Mouse (Mus musculus) heart, postnatal 0 days (tissue): ENCODE measurements at regions not wholly inside any gene's neighbourhood (a gene's known extent, or its start where the extent isn't known, plus 50 kb on each side); places are given as distances from the start of the nearest gene placed in this dataset.
A peak's percentile ranks its signal among the peaks of the same experiment; 100 is the strongest.

Source experiments
- ATAC-seq: fragments of 200-750 bp; cut with Nextera tagmentation; 2 replicates; pipeline ENCODE4 v1.8.0; 2017; ENCODE audit warnings: low read depth, moderate number of reproducible peaks, moderate library complexity; ENCODE audit not compliant: insufficient read depth
- DNase-seq: peaks from one replicate; pipeline ENCODE4 v3.0.0-alpha.2; 2016; ENCODE audit warnings: low spot score
- H3K27ac ChIP-seq: fragments of 300-500 bp; sonication (generic); 2 replicates; pipeline ENCODE4 v1.5.1; 2014; ENCODE audit warnings: low read depth, mild to moderate bottlenecking
- H3K27me3 ChIP-seq: fragments of 300-500 bp; sonication (generic); 2 replicates; pipeline ENCODE4 v1.6.1; 2014; ENCODE audit warnings: low read length, mixed read lengths; ENCODE audit not compliant: control insufficient read depth, insufficient read depth
- H3K36me3 ChIP-seq: fragments of 300-500 bp; sonication (generic); replicated peaks from 2 replicates; pipeline ENCODE4 v1.6.1; 2014; ENCODE audit warnings: low read length, mixed read lengths; ENCODE audit not compliant: control insufficient read depth, insufficient read depth
- H3K4me1 ChIP-seq: fragments of 300-500 bp; sonication (generic); 2 replicates; pipeline ENCODE4 v1.6.1; 2014; ENCODE audit warnings: antibody characterized with exemption; ENCODE audit not compliant: control insufficient read depth, insufficient read depth
- H3K4me2 ChIP-seq: fragments of 300-500 bp; sonication (generic); 2 replicates; pipeline ENCODE4 v1.6.1; 2014; ENCODE audit warnings: low read depth, mild to moderate bottlenecking, low read length, moderate library complexity
- H3K4me3 ChIP-seq: fragments of 300-500 bp; sonication (generic); 2 replicates; pipeline ENCODE4 v1.5.1; 2014; ENCODE audit warnings: low read depth, low read length
- H3K9ac ChIP-seq: fragments of 300-500 bp; sonication (generic); replicated peaks from 2 replicates; pipeline ENCODE4 v1.6.1; 2014; ENCODE audit warnings: low read depth, low read length, mixed read lengths
- H3K9me3 ChIP-seq: fragments of 300-500 bp; sonication (generic); replicated peaks from 2 replicates; pipeline ENCODE4 v1.6.1; 2016; ENCODE audit warnings: low read length; ENCODE audit not compliant: control insufficient read depth
- CTCF ChIP-seq: IDR thresholded peaks from 2 replicates; pipeline ENCODE4 v1.5.1; 2016; ENCODE audit warnings: antibody characterized with exemption, control low read depth, low read depth
- EP300 ChIP-seq: IDR thresholded peaks from 2 replicates; pipeline ENCODE4 v1.6.1; 2016; ENCODE audit warnings: antibody characterized with exemption, low read depth
- WGBS: fragments of 180-500 bp; shearing (Covaris S2); extraction: QIAGEN DNeasy Blood & Tissue Kit; methylation state at CpG from one replicate; pipeline ENCODE4 v1.1.7; 2014; 5-methylcytosine and 5-hydroxymethylcytosine counted together

DNA sequence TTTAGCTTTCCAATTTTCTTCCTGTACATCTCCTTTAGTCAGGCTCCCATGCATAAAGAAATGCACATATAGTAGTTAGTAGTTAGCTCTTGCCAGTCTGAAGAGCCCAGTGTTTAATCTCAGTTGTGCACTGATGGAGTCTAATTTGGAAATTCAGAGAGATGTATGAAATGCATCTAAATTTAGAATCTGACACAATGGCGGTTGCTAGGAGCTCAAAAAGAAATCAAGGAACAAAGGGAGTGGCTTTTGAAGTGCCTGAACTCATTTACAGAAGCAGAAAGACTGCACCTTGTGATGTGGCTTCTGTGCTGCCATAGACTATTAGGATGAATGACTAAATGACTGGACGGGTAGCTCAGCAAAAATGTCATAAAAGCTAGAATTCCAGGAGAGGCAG lies 916.3 kb downstream of the Rps29 start:
- Histone ChIP-seq H3K4me1 (0 out of 2 replicates have a peak, but pooled peaks cover 3% of the 10 kb centered on the region), H3K4me3 (no peak overlapping the region), H3K4me2 (0 out of 2 replicates have a peak overlapping the region, but pooled peaks have one; percentile 4), H3K9ac (no peak overlapping the region), H3K36me3 (no peaks in the 10 kb centered on the region), H3K27me3 (no peaks in the 10 kb centered on the region), H3K27ac (peak overlapping the region; percentile 78), H3K9me3 (no peaks in the 10 kb centered on the region)
- DNase-seq (peak; percentile 83), ATAC-seq (peak; percentile 89)
- TF ChIP-seq EP300 (no peak), CTCF (no peak)
- WGBS = 33% methylated on average over 2 of the region's 2 CpGs

DNA sequence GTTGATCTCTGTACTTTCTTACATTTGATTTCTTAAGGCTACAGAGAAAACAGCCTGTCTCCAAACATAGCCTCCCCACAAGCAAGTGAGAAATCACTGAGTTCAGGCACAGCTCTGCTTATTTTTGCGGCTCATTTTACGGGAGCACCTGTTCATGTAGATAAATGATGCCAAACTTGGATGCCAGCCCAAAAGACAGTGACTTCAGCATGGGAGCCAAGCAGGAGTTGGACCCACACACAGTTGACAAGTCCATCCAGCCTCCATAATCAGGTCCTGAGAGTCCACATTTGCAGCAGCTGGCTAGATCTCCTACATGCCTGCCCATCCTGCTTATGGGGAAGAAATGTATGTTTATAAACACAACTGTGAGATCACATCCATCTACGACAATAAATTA lies 927.2 kb downstream of the Rps29 start:
- Histone ChIP-seq H3K36me3 (no peaks in the 10 kb centered on the region), H3K9ac (no peak overlapping the region), H3K27me3 (no peaks in the 10 kb centered on the region), H3K9me3 (no peaks in the 10 kb centered on the region), H3K4me2 (no peak overlapping the region), H3K27ac (no peak overlapping the region), H3K4me1 (no peaks in the 10 kb centered on the region), H3K4me3 (no peak overlapping the region)
- ATAC-seq = no peak
- no peak for DNase-seq
- 72% methylated on average over 3 of the region's 3 CpGs for WGBS
- no peak for TF ChIP-seq EP300
- TF ChIP-seq CTCF = no peak

DNA sequence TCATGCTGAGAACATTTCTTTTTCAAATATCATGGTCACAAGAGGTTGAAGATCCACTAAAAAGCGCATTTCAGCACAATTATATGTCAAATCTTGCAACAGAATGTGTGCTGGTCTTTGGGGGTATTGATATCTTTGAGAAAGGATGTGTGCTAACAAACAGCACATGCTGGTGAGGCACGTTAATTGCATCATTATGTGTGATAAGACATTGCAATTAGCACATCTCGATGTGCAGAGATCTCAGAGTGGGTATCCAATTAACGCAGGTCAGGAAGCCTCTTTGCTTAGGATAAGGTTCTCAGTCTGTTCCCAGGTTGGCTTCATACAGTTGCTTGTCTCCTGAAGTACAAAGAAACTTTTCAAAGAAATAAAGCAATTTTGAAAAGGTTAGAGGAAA lies 941.9 kb downstream of the Rps29 start:
- WGBS = 57% methylated on average over 4 of the region's 4 CpGs
- H3K36me3 ChIP-seq = no peaks in the 10 kb centered on the region
- no peak overlapping the region for H3K27ac ChIP-seq
- DNase-seq (no peak), ATAC-seq (no peak)
- no peak overlapping the region for H3K4me3 ChIP-seq
- H3K9ac ChIP-seq = no peak overlapping the region
- no peaks in the 10 kb centered on the region for H3K4me1 ChIP-seq
- H3K9me3 ChIP-seq = no peaks in the 10 kb centered on the region
- no peaks in the 10 kb centered on the region for H3K27me3 ChIP-seq
- TF ChIP-seq EP300 = no peak
- no peak for TF ChIP-seq CTCF
- H3K4me2 ChIP-seq = no peak overlapping the region

DNA sequence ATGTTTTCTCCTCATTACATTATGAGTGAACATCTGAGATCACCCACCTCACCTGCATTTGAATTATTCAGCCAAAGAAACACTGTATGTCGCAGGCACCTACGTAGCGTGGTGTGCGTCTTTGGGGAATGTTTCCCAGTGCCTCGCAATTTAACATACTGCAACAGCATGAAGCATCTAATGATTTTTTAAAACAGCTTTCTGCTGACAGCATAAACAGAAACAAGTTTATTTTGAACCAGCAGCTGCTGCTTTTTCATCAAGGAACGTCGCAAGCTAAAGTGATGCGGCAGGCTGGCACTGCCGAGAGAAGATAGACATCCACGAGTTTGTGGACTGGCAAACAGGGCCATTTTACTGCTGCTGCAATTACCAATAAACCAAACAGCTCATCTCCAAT lies 950.7 kb downstream of the Rps29 start:
- no peaks in the 10 kb centered on the region for H3K4me1 ChIP-seq
- ATAC-seq (no peak), DNase-seq (no peak)
- no peak overlapping the region for H3K9ac ChIP-seq
- no peaks in the 10 kb centered on the region for H3K9me3 ChIP-seq
- H3K27me3 ChIP-seq = no peaks in the 10 kb centered on the region
- H3K4me2 ChIP-seq = no peak overlapping the region
- 91% methylated on average over 10 of the region's 10 CpGs for WGBS
- H3K36me3 ChIP-seq = no peaks in the 10 kb centered on the region
- no peak overlapping the region for H3K27ac ChIP-seq
- TF ChIP-seq EP300 = no peak
- no peak for TF ChIP-seq CTCF
- no peak overlapping the region for H3K4me3 ChIP-seq

DNA sequence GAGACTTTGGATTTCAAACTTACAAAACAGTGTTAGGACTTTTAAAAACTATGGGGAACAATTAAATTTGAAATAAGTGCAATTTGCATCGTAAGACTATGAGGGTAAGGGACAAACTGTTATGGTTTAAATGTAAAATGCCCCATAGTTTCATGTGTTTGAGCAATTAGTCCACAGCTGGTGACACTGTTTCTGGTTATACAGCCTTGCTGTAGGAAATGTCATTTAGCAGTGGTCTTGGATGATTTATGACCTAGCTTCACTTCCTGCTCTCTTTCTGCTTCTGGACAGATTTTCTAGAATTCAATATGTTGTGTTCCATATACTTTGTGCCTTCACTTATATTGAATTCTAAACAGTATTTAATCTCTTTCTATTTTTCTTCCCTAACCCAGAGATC lies 961.5 kb upstream of the Mdga2 start:
- Histone ChIP-seq H3K9me3 (no peaks in the 10 kb centered on the region), H3K36me3 (no peaks in the 10 kb centered on the region), H3K27me3 (no peaks in the 10 kb centered on the region), H3K4me3 (no peak overlapping the region), H3K27ac (no peak overlapping the region), H3K4me2 (no peak overlapping the region), H3K4me1 (no peaks in the 10 kb centered on the region), H3K9ac (no peak overlapping the region)
- WGBS = 64% methylated on average over 1 of the region's 1 CpGs
- DNase-seq (no peak), ATAC-seq (no peak)
- TF ChIP-seq EP300 = no peak
- TF ChIP-seq CTCF = no peak

DNA sequence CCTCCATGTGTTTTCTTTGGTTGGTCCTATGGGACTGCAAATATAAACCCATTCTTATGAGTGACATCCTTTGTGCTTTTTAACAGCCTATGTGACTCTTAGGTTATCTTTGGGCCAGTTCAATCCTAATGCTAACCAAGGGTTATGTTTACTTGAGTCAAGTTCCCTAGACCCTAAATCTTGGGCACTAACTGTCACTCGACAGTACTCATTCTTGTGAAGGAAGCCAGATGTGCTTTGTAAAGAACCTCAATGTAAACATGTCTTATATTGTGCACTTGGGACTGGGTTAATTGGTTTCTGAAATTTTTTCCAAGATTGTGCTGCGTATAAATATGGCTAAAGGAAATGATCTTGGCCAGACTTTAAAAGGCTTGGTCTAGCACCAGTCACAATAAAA lies 939.0 kb upstream of the Mdga2 start:
- no peaks in the 10 kb centered on the region for H3K4me1 ChIP-seq
- H3K27ac ChIP-seq = no peak overlapping the region
- no peaks in the 10 kb centered on the region for H3K9me3 ChIP-seq
- ATAC-seq = no peak
- TF ChIP-seq CTCF = no peak
- no peak overlapping the region for H3K4me2 ChIP-seq
- no peak overlapping the region for H3K9ac ChIP-seq
- no peak overlapping the region for H3K4me3 ChIP-seq
- no peak for DNase-seq
- WGBS = 61% methylated on average over 2 of the region's 2 CpGs
- no peaks in the 10 kb centered on the region for H3K27me3 ChIP-seq
- no peaks in the 10 kb centered on the region for H3K36me3 ChIP-seq
